Mouse (Mus musculus) olfactory bulb, adult 2 months (tissue): ENCODE measurements around the gene Cdkn2d. TPM values are rescaled to one million over a fixed set of nuclear protein-coding genes. Genes with fewer than 3 reads are reported as not detected.
"Not testable (repeated sequence)": the region's sequence is repeated elsewhere in the genome, so short reads cannot be mapped to it uniquely, and the experiment has no call there.

ENCODE experiments used
- H3K27ac ChIP-seq: fragments of 200-500 bp; 2 replicates; pipeline ENCODE4 v1.5.1; 2012; ENCODE audit warnings: low read depth, low read length; ENCODE audit not compliant: insufficient read depth
- H3K4me1 ChIP-seq: fragments of 200-500 bp; 2 replicates; pipeline ENCODE4 v1.6.1; 2012; ENCODE audit warnings: low read length; ENCODE audit not compliant: control insufficient read depth, insufficient read depth
- H3K4me3 ChIP-seq: fragments of 200-500 bp; 2 replicates; pipeline ENCODE4 v1.5.1; 2012; ENCODE audit warnings: mild to moderate bottlenecking, low read depth, low read length, moderate library complexity; ENCODE audit not compliant: insufficient read depth
- CTCF ChIP-seq: fragments of 200-500 bp; IDR thresholded peaks from 2 replicates; pipeline ENCODE4 v1.5.1; 2012; ENCODE audit warnings: low read depth, mild to moderate bottlenecking, low read length, moderate library complexity; ENCODE audit not compliant: insufficient read depth
- POLR2A ChIP-seq: fragments of 200-500 bp; IDR thresholded peaks from 2 replicates; pipeline ENCODE4 v1.6.1; 2012; ENCODE audit warnings: mild to moderate bottlenecking, low read depth, low read length, moderate library complexity; ENCODE audit not compliant: insufficient read depth
- WGBS: fragments of 180-500 bp; shearing (Covaris S2); methylation state at CpG from one replicate; pipeline ENCODE4 v1.1.7; 2018; 5-methylcytosine and 5-hydroxymethylcytosine counted together
- polyA plus RNA-seq: library from polyadenylated mRNA; stranded (reverse); fragments of >200 nt; gene quantifications from 2 replicates; pipeline ENCODE4 v1.2.4, GENCODE M21; 2012; ENCODE audit warnings: low replicate concordance; ENCODE audit not compliant: missing spikeins, insufficient read depth, insufficient read length

Cdkn2d gene
- polyA plus RNA-seq, 1 experiment, result not detected

- TF ChIP-seq CTCF (no peak), POLR2A (no peak)
- no peak overlapping the region for H3K27ac ChIP-seq
- WGBS, result 88% methylated on average over 12 of the region's 12 CpGs
- H3K4me1 ChIP-seq, result peaks cover 15% of the 10 kb centered on the region
- no peak overlapping the region for H3K4me3 ChIP-seq
Observed at GRCm38 (mm10) chr9:21331365-21332140, 40.3 kb upstream of the Cdkn2d start.

GRCm38 (mm10) chr9:21329699-21330289 lies 38.6 kb upstream of the Cdkn2d start:
- WGBS, result 92% methylated on average over 10 of the region's 10 CpGs
- H3K4me1 ChIP-seq, result peaks cover 15% of the 10 kb centered on the region
- TF ChIP-seq CTCF, result no peak
- TF ChIP-seq POLR2A, result no peak
- no peak overlapping the region for H3K27ac ChIP-seq
- H3K4me3 ChIP-seq, result no peak overlapping the region

GRCm38 (mm10) chr9:21329041-21329440 lies 37.8 kb upstream of the Cdkn2d start:
- WGBS, result 55% methylated on average over 3 of the region's 5 CpGs
- Histone ChIP-seq H3K4me3 (no peak overlapping the region), H3K27ac (no peak overlapping the region), H3K4me1 (peaks cover 15% of the 10 kb centered on the region)
- TF ChIP-seq CTCF, result no peak
- no peak for TF ChIP-seq POLR2A

- TF ChIP-seq POLR2A (no peak), CTCF (no peak)
- no peak overlapping the region for H3K4me3 ChIP-seq
- no peak overlapping the region for H3K27ac ChIP-seq
- WGBS, result 63% methylated on average over 3 of the region's 3 CpGs
- peaks cover 15% of the 10 kb centered on the region for H3K4me1 ChIP-seq
Observed at GRCm38 (mm10) chr9:21328041-21328440, 36.8 kb upstream of the Cdkn2d start.

GRCm38 (mm10) chr9:21327569-21327968 lies 36.4 kb upstream of the Cdkn2d start:
- TF ChIP-seq CTCF (no peak), POLR2A (no peak)
- Histone ChIP-seq H3K27ac (no peak overlapping the region), H3K4me3 (no peak overlapping the region), H3K4me1 (peaks cover 11% of the 10 kb centered on the region)
- 66% methylated on average over 3 of the region's 3 CpGs for WGBS

- 95% methylated on average over 11 of the region's 11 CpGs for WGBS
Observed at GRCm38 (mm10) chr9:21324269-21324668, 33.1 kb upstream of the Cdkn2d start.

GRCm38 (mm10) chr9:21322917-21323297 lies 31.7 kb upstream of the Cdkn2d start:
- not testable (repeated sequence) for H3K27ac ChIP-seq, H3K4me3 ChIP-seq
- H3K4me1 ChIP-seq, result peaks cover 13% of the 10 kb centered on the region
- 87% methylated on average over 8 of the region's 8 CpGs for WGBS

More at GRCm38 (mm10) chr9:21324269-21324668, 33.1 kb upstream of the Cdkn2d start:
- peaks cover 16% of the 10 kb centered on the region for H3K4me1 ChIP-seq
- no peak overlapping the region for H3K27ac ChIP-seq
- H3K4me3 ChIP-seq, result no peak overlapping the region
- TF ChIP-seq POLR2A, result no peak
- TF ChIP-seq CTCF, result no peak

GRCm38 (mm10) chr9:21322211-21322916 lies 31.2 kb upstream of the Cdkn2d start:
- H3K4me3 ChIP-seq, result peak overlapping the region; percentile 15; the same call in 1 of the 2 replicates
- H3K4me1 ChIP-seq, result peaks cover 13% of the 10 kb centered on the region
- 43% methylated on average over 19 of the region's 19 CpGs for WGBS
- TF ChIP-seq POLR2A (no peak), CTCF (no peak)
- H3K27ac ChIP-seq, result no peak overlapping the region

- 10% methylated on average over 6 of the region's 6 CpGs for WGBS
- H3K27ac ChIP-seq, result no peak overlapping the region; the same call in 1 of the 2 replicates
- peaks cover 10% of the 10 kb centered on the region for H3K4me1 ChIP-seq
Observed at GRCm38 (mm10) chr9:21321513-21321835, 30.3 kb upstream of the Cdkn2d start.

More at GRCm38 (mm10) chr9:21321513-21321835, 30.3 kb upstream of the Cdkn2d start:
- TF ChIP-seq POLR2A (no peak), CTCF (no peak)
- peak overlapping the region; percentile 76 for H3K4me3 ChIP-seq
